Mouse (Mus musculus) hindbrain, embryonic 13.5 days (tissue): ENCODE data around the gene Naa25. TPM values are rescaled to one million over a fixed set of nuclear protein-coding genes. Genes with fewer than 3 reads are reported as not detected.

Experiments
- ATAC-seq: fragments of 200-750 bp; cut with Nextera tagmentation; 2 replicates; pipeline ENCODE4 v1.8.0; 2017; ENCODE audit warnings: moderate TSS enrichment; ENCODE audit not compliant: low FRiP score
- H3K27ac ChIP-seq: fragments of 300-500 bp; sonication (generic); 2 replicates; pipeline ENCODE4 v1.5.1; 2015; ENCODE audit warnings: inconsistent platforms, mild to moderate bottlenecking, moderate library complexity
- H3K27me3 ChIP-seq: fragments of 300-500 bp; sonication (generic); 2 replicates; pipeline ENCODE4 v1.6.1; 2015; ENCODE audit warnings: mild to moderate bottlenecking, inconsistent platforms
- H3K36me3 ChIP-seq: fragments of 300-500 bp; sonication (generic); 2 replicates; pipeline ENCODE4 v1.6.1; 2015; ENCODE audit warnings: mild to moderate bottlenecking, inconsistent platforms
- H3K4me1 ChIP-seq: fragments of 300-500 bp; sonication (generic); replicated peaks from 2 replicates; pipeline ENCODE4 v1.6.1; 2015; ENCODE audit warnings: inconsistent platforms
- H3K4me2 ChIP-seq: fragments of 300-500 bp; sonication (generic); 2 replicates; pipeline ENCODE4 v1.6.1; 2015; ENCODE audit warnings: inconsistent platforms, mild to moderate bottlenecking, moderate library complexity
- H3K4me3 ChIP-seq: fragments of 300-500 bp; sonication (generic); 2 replicates; pipeline ENCODE4 v1.5.1; 2015; ENCODE audit warnings: mild to moderate bottlenecking, inconsistent platforms
- H3K9ac ChIP-seq: fragments of 300-500 bp; sonication (generic); 2 replicates; pipeline ENCODE4 v1.6.1; 2015; ENCODE audit warnings: mild to moderate bottlenecking, inconsistent platforms
- H3K9me3 ChIP-seq: fragments of 300-500 bp; sonication (generic); 2 replicates; pipeline ENCODE4 v1.6.1; 2016; ENCODE audit warnings: inconsistent platforms
- WGBS: fragments of 180-500 bp; shearing (Covaris S2); methylation state at CpG from one replicate; pipeline ENCODE4 v1.1.7; 2015; 5-methylcytosine and 5-hydroxymethylcytosine counted together
- polyA plus RNA-seq: library from polyadenylated mRNA; unstranded; fragments of >200 nt; fragmentation: Nextera tagmentation; extraction: Ambion mirVana; gene quantifications from 2 replicates; pipeline ENCODE4 v1.2.1, GENCODE M21; 2015

Naa25 gene
- polyA plus RNA-seq, 1 experiment from 2014 or later, result 47.7 TPM

GRCm38 (mm10) chr5:121461339-121462170 lies 63.8 kb downstream of the Naa25 start:
- WGBS, result 68% methylated on average over 4 of the region's 4 CpGs
- no peak overlapping the region for H3K4me3 ChIP-seq

GRCm38 (mm10) chr5:121462171-121462502 lies 64.4 kb downstream of the Naa25 start:
- Histone ChIP-seq H3K4me2 (no peak overlapping the region), H3K9me3 (no peaks in the 10 kb centered on the region), H3K4me1 (no peaks in the 10 kb centered on the region), H3K4me3 (no peak overlapping the region), H3K27ac (no peak overlapping the region), H3K27me3 (no peaks in the 10 kb centered on the region), H3K9ac (no peak overlapping the region), H3K36me3 (no peaks in the 10 kb centered on the region)
- WGBS, result 35% methylated on average over 1 of the region's 1 CpGs
- ATAC-seq, result no peak

More at GRCm38 (mm10) chr5:121461339-121462170, 63.8 kb downstream of the Naa25 start:
- Histone ChIP-seq H3K9ac (no peak overlapping the region), H3K27me3 (no peaks in the 10 kb centered on the region), H3K9me3 (no peaks in the 10 kb centered on the region), H3K27ac (no peak overlapping the region), H3K36me3 (no peaks in the 10 kb centered on the region), H3K4me1 (no peaks in the 10 kb centered on the region), H3K4me2 (no peak overlapping the region)
- ATAC-seq, result no peak

DNA sequence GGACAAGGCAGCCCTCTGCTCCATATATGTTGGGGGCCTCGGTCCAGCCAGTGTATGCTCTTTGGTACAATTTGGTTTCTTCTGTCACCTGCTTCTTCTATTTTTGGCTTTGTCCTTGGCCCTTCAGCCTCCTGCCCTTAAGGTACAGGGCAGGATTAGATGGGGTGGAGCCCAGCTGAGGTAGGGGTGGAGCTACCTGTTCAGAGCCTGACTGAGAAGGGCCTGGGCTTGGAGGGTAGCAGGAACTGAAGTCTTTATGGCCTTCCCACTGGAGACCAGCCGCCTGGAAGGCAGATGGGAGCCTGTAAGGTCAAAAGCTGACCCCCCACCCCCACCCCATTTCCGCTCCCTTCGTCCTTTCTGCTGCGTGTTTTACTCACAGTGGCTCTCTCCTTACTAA lies 65.2 kb downstream of the Naa25 start:
- H3K9me3 ChIP-seq, result no peaks in the 10 kb centered on the region
- no peaks in the 10 kb centered on the region for H3K27me3 ChIP-seq
- WGBS, result 58% methylated on average over 5 of the region's 5 CpGs
- H3K4me3 ChIP-seq, result no peak overlapping the region
- H3K27ac ChIP-seq, result no peak overlapping the region
- H3K4me2 ChIP-seq, result no peak overlapping the region
- H3K4me1 ChIP-seq, result no peaks in the 10 kb centered on the region
- no peaks in the 10 kb centered on the region for H3K36me3 ChIP-seq
- no peak overlapping the region for H3K9ac ChIP-seq
- ATAC-seq, result no peak

DNA sequence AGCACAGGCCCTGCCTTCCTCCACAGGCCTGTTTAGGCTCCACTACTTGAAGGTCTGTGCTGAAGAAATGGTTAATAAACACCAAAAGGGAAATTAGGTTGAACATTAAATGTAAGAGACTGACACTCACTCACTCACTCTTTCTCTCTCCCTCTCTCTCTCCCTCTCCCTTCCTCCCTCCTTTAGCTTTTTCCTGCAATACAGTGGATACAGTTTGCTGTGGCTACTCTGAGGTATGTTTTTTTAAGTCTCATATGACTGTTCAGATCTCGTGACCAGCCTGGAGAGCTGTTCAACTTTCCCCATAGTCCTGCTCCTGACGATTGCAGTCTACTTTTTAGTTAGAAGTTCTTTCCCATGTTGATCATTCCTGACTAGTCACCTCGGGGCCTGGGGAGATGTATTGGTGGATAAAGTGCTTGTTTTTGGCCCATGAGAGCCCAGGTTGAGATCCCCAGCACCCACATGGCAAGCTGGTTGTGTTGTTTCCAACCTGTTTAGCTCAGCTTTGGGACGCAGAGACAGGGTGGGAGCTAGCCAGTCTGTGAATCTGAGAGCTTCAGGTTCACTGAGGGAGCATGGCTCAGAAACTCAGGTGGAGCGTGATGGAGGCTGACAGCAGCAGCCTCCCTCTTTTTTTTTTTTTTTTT lies 66.0 kb downstream of the Naa25 start:
- no peak for ATAC-seq
- H3K9me3 ChIP-seq, result no peaks in the 10 kb centered on the region
- no peak overlapping the region for H3K9ac ChIP-seq
- 80% methylated on average over 5 of the region's 5 CpGs for WGBS
- H3K4me3 ChIP-seq, result no peak overlapping the region
- H3K4me2 ChIP-seq, result no peak overlapping the region
- H3K27ac ChIP-seq, result no peak overlapping the region
- no peaks in the 10 kb centered on the region for H3K36me3 ChIP-seq
- no peaks in the 10 kb centered on the region for H3K4me1 ChIP-seq
- no peaks in the 10 kb centered on the region for H3K27me3 ChIP-seq

DNA sequence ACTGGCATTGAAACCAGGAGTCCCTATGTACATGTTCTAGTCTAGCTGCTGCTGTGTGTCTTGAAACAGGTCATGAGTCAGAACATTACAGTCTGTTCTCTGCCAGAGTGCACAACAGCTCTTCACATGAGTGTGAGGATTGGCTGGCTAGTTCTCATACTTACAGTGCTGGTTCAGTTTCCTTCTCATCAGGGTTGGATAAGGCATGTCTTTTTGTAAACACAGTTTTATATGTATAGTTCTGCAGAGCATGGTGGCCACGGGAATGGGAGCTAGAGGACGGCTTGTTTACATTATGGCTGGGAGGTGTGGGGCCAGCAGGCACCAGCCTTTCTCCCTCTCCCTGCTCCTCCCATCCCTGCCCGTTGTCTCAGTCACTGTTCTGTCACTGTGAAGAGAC lies 71.8 kb downstream of the Naa25 start:
- H3K4me2 ChIP-seq, result no peak overlapping the region
- H3K9ac ChIP-seq, result no peak overlapping the region
- no peaks in the 10 kb centered on the region for H3K9me3 ChIP-seq
- no peak overlapping the region for H3K4me3 ChIP-seq
- no peak for ATAC-seq
- H3K27ac ChIP-seq, result no peak overlapping the region
- H3K27me3 ChIP-seq, result no peaks in the 10 kb centered on the region
- H3K4me1 ChIP-seq, result no peaks in the 10 kb centered on the region
- H3K36me3 ChIP-seq, result no peaks in the 10 kb centered on the region
- WGBS, result 48% methylated on average over 3 of the region's 3 CpGs

DNA sequence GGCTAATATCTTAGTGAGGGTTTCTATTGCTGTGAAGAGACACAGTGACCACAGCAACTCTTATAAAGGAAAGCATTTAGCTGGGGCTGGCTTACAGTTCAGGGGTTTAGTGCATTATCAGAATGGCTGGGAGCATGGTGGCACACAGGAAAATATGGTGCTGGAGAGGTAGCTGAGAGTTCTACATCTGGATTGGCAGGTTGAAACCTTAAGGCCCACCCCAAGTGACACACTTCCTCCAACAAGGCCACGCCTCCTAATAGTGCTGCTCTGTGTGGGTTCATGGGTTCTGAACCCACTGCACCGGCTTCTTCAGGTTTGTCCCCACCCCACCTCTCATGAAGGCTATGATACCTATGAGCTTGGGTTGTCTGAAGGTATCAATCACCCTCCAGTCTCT lies 74.7 kb downstream of the Naa25 start:
- no peak overlapping the region for H3K4me3 ChIP-seq
- no peak overlapping the region for H3K9ac ChIP-seq
- 86% methylated on average over 2 of the region's 2 CpGs for WGBS
- ATAC-seq, result no peak
- H3K27me3 ChIP-seq, result no peaks in the 10 kb centered on the region
- H3K36me3 ChIP-seq, result no peaks in the 10 kb centered on the region
- H3K4me2 ChIP-seq, result no peak overlapping the region
- H3K4me1 ChIP-seq, result no peaks in the 10 kb centered on the region
- no peak overlapping the region for H3K27ac ChIP-seq
- no peaks in the 10 kb centered on the region for H3K9me3 ChIP-seq

- H3K9ac ChIP-seq, result no peak overlapping the region
- WGBS, result 85% methylated on average over 7 of the region's 7 CpGs
- no peak overlapping the region for H3K4me2 ChIP-seq
- no peak overlapping the region for H3K27ac ChIP-seq
- no peak overlapping the region for H3K4me3 ChIP-seq
- no peaks in the 10 kb centered on the region for H3K9me3 ChIP-seq
- H3K36me3 ChIP-seq, result no peaks in the 10 kb centered on the region
- ATAC-seq, result no peak
- H3K4me1 ChIP-seq, result no peaks in the 10 kb centered on the region
- H3K27me3 ChIP-seq, result no peaks in the 10 kb centered on the region
These were observed 76.9 kb downstream of the Naa25 start for GRCm38 (mm10) chr5:121474610-121475009.

DNA sequence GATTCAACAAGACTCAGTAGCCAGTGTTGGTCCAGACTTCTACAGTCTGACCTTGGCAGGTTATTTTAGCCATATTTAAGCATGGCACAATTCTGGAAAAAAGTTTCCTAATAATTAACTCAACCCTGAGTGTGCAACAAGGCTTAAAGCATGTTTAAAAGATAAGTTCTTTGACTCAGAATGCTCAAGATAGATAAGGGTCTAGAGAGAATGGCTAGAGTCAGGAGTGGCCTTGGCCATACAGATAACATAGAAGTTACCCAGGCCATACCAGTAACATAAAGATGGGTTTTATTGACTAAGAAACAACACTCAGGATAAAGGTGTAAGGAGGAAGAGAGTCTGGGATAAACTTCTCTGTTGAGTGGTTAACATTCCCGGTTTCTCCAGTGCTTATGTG lies 78.3 kb downstream of the Naa25 start:
- ATAC-seq, result no peak
- H3K36me3 ChIP-seq, result no peaks in the 10 kb centered on the region
- H3K4me2 ChIP-seq, result no peak overlapping the region
- no peak overlapping the region for H3K4me3 ChIP-seq
- no peaks in the 10 kb centered on the region for H3K9me3 ChIP-seq
- no peaks in the 10 kb centered on the region for H3K4me1 ChIP-seq
- H3K27ac ChIP-seq, result no peak overlapping the region
- H3K9ac ChIP-seq, result no peak overlapping the region
- H3K27me3 ChIP-seq, result no peaks in the 10 kb centered on the region
- 88% methylated on average over 1 of the region's 1 CpGs for WGBS

- Histone ChIP-seq H3K4me1 (no peaks in the 10 kb centered on the region), H3K9me3 (no peaks in the 10 kb centered on the region), H3K27me3 (no peaks in the 10 kb centered on the region), H3K4me3 (no peak overlapping the region), H3K27ac (no peak overlapping the region), H3K4me2 (no peak overlapping the region), H3K36me3 (no peaks in the 10 kb centered on the region), H3K9ac (no peak overlapping the region)
- WGBS, result 32% methylated on average over 3 of the region's 3 CpGs
- no peak for ATAC-seq
These were observed 79.9 kb downstream of the Naa25 start for GRCm38 (mm10) chr5:121477680-121478079.

GRCm38 (mm10) chr5:121484801-121485200 lies 87.1 kb downstream of the Naa25 start:
- no peak for ATAC-seq
- no peaks in the 10 kb centered on the region for H3K36me3 ChIP-seq
- H3K4me1 ChIP-seq, result no peaks in the 10 kb centered on the region
- H3K9me3 ChIP-seq, result no peaks in the 10 kb centered on the region
- no peak overlapping the region for H3K27ac ChIP-seq
- H3K27me3 ChIP-seq, result no peaks in the 10 kb centered on the region
- no peak overlapping the region for H3K9ac ChIP-seq
- no peak overlapping the region for H3K4me3 ChIP-seq
- no peak overlapping the region for H3K4me2 ChIP-seq
- 85% methylated on average over 5 of the region's 5 CpGs for WGBS

DNA sequence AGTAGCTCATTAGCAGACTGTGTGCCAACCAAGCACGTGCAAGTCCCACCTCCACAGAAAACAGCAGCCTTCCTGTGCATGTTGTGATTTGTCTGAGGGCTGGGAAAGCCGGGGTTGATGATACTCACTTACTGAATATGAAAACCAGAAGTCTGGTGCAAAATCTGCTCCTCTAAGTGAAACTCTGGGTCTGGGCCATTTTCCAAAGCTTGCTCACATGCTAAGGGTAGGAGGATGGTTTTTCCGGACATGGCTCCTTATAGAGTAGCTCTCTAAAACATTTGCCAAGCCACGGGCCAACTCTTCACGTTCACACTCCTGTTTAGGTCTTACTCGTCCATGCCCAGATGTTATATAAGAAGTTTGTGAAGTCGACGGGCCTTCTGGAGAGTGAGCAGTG lies 95.6 kb downstream of the Naa25 start:
- Histone ChIP-seq H3K4me3 (no peak overlapping the region), H3K27ac (no peak overlapping the region), H3K4me2 (no peak overlapping the region), H3K27me3 (no peaks in the 10 kb centered on the region), H3K9ac (no peak overlapping the region), H3K36me3 (no peaks in the 10 kb centered on the region), H3K9me3 (no peaks in the 10 kb centered on the region), H3K4me1 (no peaks in the 10 kb centered on the region)
- 83% methylated on average over 8 of the region's 8 CpGs for WGBS
- ATAC-seq, result no peak
